Mouse (Mus musculus) urinary bladder, adult 2 months (tissue): ENCODE data around the gene Oas1g. TPM values are rescaled to one million over a fixed set of nuclear protein-coding genes. Genes with fewer than 3 reads are reported as not detected.

ENCODE experiments used
- polyA plus RNA-seq: library from polyadenylated mRNA; depleted of rRNA; stranded (reverse); fragments of >200 nt; gene quantifications from 2 replicates; pipeline ENCODE4 v1.2.3, GENCODE M21; 2012; rRNA removed

The Oas1g gene
- polyA plus RNA-seq, 1 experiment, result 3.1 TPM

Other genes with a start within 250 kb of the Oas1g start
- 0.81 and 1.3 TPM in 2 replicates for gene Rasal1, start 238.8 kb downstream of the Oas1g start, polyA plus RNA-seq
- gene Dtx1, start 175.7 kb downstream of the Oas1g start, polyA plus RNA-seq, result 6.6 and 12.5 TPM in 2 replicates
- 8.3 and 9.0 TPM in 2 replicates for gene Oas2, start 137.8 kb downstream of the Oas1g start, polyA plus RNA-seq
- 0.32 and 0.94 TPM in 2 replicates for gene Oas3, start 110.0 kb downstream of the Oas1g start, polyA plus RNA-seq
- gene Oas1e, start 92.1 kb downstream of the Oas1g start, polyA plus RNA-seq, result 0.06 and 0.07 TPM in 2 replicates
- 4.7 and 5.1 TPM in 2 replicates for gene Oas1c, start 75.1 kb downstream of the Oas1g start, polyA plus RNA-seq
- 0.15 and 0.16 TPM in 2 replicates for gene Oas1f, start 40.2 kb downstream of the Oas1g start, polyA plus RNA-seq
- gene Oas1h, start 26.2 kb downstream of the Oas1g start, polyA plus RNA-seq, result not detected in 2 replicates
- 5.3 and 5.7 TPM in 2 replicates for gene Oas1a, start 19.9 kb upstream of the Oas1g start, polyA plus RNA-seq
- gene Oas1d, start 26.9 kb upstream of the Oas1g start, polyA plus RNA-seq, result not detected in 2 replicates
- 0.01 and 0.03 TPM in 2 replicates for gene Rph3a, start 122.5 kb upstream of the Oas1g start, polyA plus RNA-seq